Mouse (Mus musculus): ENCODE results near the gene Sdhb.

Sdhb gene

GRCm38 (mm10) chr4:141014114-141014513, 53.1 kb downstream of the Sdhb start:
- no peak for DNase-seq (ENCODE audit: low spot score in 2 of 2)

GRCm38 (mm10) chr4:141014856-141015255, 53.9 kb downstream of the Sdhb start:
- no peak for DNase-seq (ENCODE audit: low spot score in 2 of 2)

GRCm38 (mm10) chr4:141015356-141015755, 54.4 kb downstream of the Sdhb start:
- DNase-seq (ENCODE audit: low spot score in 2 of 2), result no peak

GRCm38 (mm10) chr4:141016311-141016710, 55.3 kb downstream of the Sdhb start:
- DNase-seq (ENCODE audit: low spot score in 2 of 2), result no peak

GRCm38 (mm10) chr4:141017657-141018436, 56.8 kb downstream of the Sdhb start:
- no peak for DNase-seq (ENCODE audit: low spot score in 2 of 2)

- DNase-seq (ENCODE audit: low spot score in 2 of 2), result no peak
Observed at GRCm38 (mm10) chr4:141020220-141020619, 59.2 kb downstream of the Sdhb start.

GRCm38 (mm10) chr4:141020811-141021613, 60.0 kb downstream of the Sdhb start:
- no peak for DNase-seq (ENCODE audit: low spot score in 2 of 2)

GRCm38 (mm10) chr4:141021614-141021929, 60.6 kb downstream of the Sdhb start:
- DNase-seq (ENCODE audit: low spot score in 2 of 2), result no peak

- no peak for DNase-seq (ENCODE audit: low spot score in 2 of 2)
Observed at GRCm38 (mm10) chr4:141024052-141024451, 63.0 kb downstream of the Sdhb start.

GRCm38 (mm10) chr4:141024992-141025391, 64.0 kb downstream of the Sdhb start:
- DNase-seq (ENCODE audit: low spot score in 2 of 2), result no peak

Measured in right cerebral cortex, adult 2 months (tissue).